Mouse (Mus musculus) c-Kit-negative CD71-positive TER-119-positive erythroid progenitor cells, embryonic 14.5 days (primary cell): Measurements from ENCODE around the gene Tnks1bp1.

ENCODE experiments used
- DNase-seq: peaks from one replicate; pipeline ENCODE4 v3.0.0-alpha.2; 2013; ENCODE audit warnings: low read depth, low spot score

Tnks1bp1 gene

DNA sequence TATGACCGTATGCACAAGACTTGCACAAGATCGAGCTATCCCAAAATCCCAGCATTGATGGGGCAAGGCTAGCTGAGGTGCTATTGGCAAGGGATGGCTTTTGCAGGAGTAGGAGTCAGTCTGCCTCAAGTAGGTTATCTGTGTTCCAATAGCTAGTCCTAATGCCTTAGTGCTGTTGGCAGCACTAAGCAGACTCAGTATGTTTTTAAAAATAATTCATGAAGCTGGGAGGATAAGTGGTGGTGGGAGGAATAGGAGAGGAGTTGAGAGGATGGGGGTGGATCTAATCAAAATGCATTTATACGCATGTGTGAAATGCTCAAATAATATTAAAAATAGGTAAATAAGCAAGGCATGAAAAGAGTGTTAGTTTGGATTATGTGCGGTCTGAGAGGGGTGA lies 43.5 kb downstream of the Tnks1bp1 start:
- DNase-seq = no peak

DNA sequence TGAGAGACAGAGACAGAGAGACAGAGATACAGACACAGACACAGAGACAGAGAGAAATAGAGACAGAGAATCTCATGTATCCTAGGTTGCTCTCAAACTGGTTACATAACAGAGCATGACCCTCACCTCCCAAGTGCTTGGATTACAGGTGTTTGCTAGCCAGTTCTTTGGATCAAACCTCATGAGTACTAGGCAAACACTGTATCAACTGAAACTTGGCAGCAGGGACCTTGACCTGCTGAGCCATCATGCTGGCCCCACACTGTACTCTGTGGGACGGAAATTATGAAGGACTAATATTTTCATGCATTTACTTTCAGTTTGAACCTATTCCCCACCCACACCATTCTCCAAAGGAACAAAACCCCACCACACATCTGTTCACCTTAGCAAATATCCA lies 45.6 kb downstream of the Tnks1bp1 start:
- no peak for DNase-seq

DNA sequence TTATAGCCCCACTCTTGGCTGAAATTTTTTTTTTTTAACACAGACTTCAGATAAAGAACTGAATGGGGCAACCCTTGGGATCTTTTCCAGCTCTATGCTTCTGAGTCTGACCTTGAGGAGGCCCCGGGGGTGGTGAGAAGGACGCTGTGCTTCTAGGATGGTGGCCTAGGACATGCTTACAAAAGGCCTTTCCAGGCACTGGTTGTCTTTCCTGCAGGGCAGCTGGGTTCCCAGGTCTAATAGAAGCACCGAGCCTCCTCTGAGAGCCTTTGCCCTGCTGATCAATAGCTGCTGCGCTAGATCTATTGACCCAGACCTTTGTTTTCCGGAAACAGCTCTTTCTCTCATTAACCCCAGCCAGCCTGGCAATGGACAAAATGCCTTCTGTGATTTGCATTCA lies 48.1 kb downstream of the Tnks1bp1 start:
- DNase-seq = no peak

DNA sequence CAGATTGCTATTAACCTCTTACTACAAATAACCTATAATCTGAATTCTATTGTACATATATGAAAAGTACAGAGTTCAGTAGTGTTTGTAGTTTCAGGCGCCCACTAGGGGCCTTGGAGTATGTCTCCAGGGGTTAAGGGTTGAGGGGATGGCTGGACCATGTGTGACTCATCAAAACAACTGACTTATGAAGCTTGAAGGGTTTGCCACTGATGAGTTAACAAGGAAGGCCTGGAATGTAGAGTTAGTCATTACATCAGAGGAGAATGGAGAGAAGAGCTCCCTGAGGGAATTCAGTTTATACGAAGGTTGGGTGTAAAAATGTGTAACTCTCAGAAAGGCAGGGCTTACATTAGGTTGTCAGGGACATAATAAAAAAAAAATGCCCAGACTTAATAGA lies 50.2 kb downstream of the Tnks1bp1 start:
- no peak for DNase-seq

DNA sequence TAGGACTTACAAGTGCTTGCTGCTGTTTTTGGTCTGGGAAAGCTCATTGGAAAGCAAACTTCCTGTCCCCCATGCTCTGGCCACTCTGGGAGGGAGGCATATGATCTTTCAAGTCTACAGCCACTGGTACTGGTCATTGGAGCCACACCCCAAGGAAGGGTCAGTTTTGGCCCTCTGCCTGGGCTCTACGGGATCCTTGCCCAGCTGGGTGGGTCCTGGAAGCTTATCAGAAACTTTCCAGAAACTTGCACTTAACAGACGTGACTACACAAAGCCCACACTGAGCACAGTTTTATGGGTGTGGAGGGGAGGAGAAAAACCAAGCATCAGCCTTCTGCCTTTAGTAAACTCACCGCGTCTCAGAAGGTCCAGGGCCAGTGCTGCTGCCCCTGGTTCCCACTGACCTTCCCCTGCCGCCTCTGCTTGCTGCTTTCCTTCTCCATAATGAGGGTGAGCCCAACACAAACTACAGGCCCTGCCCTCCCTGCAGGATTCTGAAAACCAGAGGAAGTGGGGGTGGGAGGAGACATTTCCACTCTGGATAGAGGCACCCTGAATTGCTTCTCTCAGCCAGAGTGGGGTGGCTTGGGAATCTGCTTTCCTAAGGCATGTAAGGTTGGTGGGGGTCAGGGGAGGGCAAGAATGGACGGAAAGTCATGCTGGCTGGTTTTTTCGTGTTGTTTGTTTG lies 51.1 kb downstream of the Tnks1bp1 start:
- DNase-seq = no peak

DNA sequence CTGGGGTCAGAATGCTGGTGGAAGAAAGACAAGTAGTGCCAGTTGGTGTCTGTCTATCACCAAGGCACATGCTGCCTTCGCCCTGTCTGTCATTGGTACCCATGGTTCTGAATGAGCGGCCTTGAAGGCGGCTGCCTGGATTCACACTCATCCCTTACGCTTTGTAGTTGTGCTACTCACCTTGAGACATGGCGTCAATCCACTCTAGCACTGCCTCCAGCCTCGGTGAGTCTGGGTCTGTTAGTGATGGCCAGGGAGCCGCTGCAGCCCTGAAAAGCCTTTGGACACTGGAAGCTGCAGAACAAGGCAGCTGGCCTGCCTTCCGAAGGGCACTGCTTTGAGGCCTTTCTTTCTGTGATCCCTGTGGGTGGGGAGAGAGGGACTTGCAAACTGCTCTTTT lies 55.4 kb downstream of the Tnks1bp1 start:
- DNase-seq = no peak

DNA sequence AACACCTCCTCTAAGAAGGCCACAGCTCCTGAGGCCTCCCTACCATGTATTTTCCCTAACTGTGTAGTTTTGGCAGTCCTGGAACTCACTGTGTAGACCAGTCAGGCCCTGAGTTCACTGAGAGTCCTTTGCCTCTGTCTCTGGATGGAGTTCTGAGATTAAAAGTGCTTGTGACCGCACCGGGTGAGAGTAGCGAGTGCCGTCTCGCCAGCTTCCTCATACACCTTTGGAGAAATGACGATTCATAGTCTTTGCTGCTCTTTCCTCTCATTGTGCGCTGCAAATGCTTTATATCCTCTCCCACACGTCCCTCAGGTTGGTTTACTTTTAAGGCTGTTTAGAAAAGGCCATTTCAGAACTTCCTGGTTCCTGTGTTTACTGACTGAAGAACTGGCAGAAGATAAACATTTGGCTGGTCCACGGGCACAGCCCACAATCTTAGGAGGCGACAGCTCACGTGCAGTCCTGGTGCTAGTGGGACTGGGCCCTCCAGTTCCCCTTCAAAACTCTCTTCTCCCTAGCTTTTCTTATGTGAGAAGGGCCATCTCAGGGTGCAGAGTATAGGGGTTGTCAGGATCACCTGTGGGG lies 57.7 kb downstream of the Tnks1bp1 start:
- DNase-seq = no peak

DNA sequence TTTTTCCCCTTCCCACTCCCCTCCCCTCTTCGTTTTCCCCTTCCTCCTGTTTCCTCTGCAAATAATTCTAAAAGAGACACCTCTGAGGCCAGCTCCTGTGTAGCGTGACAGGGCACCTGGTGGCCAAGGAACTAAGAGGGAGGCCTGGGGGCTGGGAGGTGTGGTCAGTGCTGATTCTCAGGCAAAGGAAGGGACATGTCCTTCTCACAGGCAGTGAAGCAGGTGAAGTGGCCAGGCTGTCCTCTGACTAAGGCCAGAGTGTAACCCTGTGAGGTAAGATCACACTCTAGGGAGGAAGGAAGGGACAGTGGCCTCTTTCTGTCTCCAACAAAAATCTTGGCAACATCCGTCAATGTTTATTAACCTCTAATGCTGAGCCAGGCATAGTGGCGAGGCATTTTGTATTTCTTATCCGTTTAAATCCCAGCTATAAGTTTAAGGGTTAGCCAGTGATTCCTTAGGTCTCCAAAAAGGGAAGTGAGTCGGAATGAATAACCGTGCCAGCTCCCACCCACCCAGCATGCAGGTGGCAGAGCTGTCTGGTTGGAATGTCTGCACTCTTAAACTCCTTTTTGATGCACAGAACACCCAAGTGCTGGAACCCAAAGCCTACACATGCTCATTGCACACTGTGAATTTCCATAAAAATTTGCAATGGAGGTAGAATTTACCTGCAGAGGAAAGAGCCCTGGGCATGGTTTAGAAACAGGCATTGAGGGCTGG lies 58.4 kb downstream of the Tnks1bp1 start:
- DNase-seq = no peak

DNA sequence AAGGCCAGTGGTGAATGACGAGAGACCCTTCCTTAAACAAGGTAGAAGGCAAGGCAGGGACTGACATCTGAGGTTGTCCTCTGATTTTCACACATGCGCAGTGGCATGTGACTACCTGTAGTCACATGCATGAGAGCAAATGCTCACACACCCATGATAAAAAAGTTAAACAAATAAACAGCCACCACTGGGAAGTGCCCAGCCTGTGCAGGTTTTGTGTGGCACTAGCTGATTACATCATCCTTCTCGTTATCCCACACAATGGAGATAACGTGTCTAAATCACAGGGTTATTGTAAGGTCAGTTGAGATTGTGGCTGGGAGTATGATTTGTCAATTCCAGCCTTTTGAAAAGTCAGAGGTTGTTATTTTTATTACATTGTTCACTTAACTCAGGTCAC lies 59.1 kb downstream of the Tnks1bp1 start:
- DNase-seq = no peak

DNA sequence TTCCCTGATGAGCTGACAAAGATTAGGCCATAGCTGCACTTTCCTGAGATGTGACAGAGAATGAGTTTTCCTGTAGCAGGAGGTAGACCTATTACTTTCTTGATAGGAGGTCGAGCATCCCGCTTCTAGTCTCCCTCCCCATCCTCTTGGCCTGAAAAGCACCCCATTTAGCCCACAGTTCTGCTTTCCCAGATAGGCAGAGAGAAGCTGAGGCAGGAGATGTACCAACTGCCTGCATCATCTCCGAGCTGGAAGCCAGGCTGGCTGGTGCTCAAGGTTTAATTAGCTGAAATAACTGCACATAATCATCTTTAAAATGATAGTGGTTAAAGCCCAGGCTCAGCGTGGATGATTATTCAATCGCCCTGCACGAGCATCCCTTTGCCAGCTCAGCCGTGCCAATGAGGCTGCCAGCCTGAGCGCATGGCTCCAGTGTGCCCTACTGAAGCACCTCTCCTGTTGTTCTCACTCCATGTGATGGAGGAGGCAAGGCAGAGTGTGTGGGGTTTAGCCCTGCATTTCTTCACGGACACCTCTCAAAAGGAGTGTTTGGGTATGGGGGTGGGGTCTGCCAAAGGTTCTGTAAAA lies 62.6 kb downstream of the Tnks1bp1 start:
- DNase-seq = no peak
